Mouse (Mus musculus) erythroblast, embryonic 14.5 days (primary cell): ENCODE measurements around the gene Caskin2.

Experiments
- GATA1 ChIP-seq: IDR thresholded peaks from 2 replicates; pipeline ENCODE4 v1.6.1; 2012; ENCODE audit warnings: low read length, inconsistent platforms, mixed read lengths
- TAL1 ChIP-seq: IDR thresholded peaks from 3 replicates; pipeline ENCODE4 v1.6.1; 2012; ENCODE audit warnings: low read length, inconsistent platforms, mixed read lengths

- TF ChIP-seq GATA1 (no peak), TAL1 (no peak)
Observed at GRCm38 (mm10) chr11:115834033-115834432, 20.6 kb upstream of the Caskin2 start.
